Mouse (Mus musculus) urinary bladder, adult 18-20 months (tissue): ENCODE results near the gene Myo1a.
"Not testable (repeated sequence)": the region's sequence is repeated elsewhere in the genome, so short reads cannot be mapped to it uniquely, and the experiment has no call there.

ENCODE experiments used
- DNase-seq, 2 experiments: peaks; one replicate each; pipeline ENCODE4 v3.0.0; 2022; ENCODE audit warnings: low spot score in 2 of 2, mixed read lengths in 2 of 2

The Myo1a gene

DNA sequence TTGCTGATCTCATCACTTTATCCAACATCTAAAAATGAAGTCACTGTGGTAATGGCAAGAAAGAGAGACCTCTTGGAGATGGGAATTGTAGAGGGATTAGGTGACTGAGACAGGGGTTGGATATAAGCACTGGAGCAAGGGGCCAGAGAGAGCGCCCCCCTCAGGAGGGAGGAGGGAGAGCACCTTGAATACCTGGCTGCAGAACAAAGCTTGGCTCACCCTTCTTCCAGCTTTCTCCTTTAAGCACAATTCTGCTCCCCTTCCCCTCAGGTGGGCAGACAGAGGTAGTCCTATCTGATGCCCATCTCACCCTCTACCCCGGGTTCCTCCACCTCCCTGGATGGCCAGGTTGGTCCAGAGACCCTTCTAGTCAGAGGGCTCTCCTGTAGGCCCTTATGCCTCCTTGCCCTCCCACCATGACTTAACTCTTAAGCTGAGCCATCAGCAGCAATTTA lies at the start of gene Myo1a:
Gene Myo1a (plus strand): TSS at position 405 of the 455 bp plus-strand sequence.
- DNase-seq: no peak

DNA sequence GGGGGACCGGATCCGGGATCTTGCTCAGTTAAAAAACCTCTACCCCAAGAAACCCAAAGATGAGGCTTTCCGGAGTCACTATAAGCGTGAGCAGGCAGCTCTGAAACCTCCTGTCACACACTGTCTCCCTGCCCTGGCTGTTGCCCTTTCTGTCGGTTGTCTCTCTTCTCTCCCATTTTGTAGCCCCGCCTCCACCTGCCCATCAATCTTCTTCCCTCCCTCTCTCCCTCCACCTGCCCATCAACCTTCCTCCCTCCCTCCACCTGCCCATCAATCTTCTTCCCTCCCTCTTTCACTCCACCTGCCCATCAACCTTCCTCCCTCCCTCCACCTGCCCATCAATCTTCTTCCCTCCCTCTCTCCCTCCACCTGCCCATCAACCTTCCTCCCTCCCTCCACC lies 47.4 kb upstream of the Myo1a start:
- DNase-seq: not testable (repeated sequence)

DNA sequence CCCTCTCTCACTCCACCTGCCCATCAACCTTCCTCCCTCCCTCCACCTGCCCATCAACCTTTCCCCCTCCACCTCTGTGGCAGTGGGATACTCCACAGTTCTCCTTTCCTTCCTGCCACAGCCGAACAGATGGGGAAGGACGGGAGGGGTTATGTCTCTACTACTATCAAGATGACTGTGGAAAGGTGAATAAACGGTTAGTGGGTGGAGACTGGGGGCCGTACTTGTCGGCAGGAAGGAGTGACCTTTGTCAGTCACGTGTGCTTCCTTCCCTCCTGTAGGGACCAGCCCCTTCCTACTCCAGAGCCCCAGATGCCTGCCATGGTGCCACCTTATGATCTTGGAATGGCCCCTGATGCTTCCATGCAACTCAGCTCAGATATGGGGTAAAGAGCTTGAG lies 46.9 kb upstream of the Myo1a start:
- DNase-seq: no peak

DNA sequence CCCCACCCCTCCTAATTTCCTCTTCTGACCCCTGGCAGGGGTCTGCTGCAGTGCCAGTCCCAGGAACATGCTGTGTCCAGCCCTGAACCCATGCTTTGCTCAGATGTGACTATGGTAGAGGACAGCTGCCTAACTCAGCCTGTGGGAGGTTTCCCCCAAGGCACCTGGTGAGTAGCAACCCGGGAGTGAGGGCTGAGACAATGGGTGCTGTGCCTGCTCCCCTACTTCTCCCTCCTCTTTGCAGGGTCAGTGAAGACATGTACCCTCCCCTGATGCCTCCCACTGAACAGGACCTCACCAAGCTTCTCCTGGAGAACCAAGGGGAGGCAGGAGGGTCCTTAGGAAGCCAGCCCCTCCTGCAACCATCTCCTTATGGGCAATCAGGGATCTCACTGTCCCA lies 45.4 kb upstream of the Myo1a start:
- DNase-seq: no peak

DNA sequence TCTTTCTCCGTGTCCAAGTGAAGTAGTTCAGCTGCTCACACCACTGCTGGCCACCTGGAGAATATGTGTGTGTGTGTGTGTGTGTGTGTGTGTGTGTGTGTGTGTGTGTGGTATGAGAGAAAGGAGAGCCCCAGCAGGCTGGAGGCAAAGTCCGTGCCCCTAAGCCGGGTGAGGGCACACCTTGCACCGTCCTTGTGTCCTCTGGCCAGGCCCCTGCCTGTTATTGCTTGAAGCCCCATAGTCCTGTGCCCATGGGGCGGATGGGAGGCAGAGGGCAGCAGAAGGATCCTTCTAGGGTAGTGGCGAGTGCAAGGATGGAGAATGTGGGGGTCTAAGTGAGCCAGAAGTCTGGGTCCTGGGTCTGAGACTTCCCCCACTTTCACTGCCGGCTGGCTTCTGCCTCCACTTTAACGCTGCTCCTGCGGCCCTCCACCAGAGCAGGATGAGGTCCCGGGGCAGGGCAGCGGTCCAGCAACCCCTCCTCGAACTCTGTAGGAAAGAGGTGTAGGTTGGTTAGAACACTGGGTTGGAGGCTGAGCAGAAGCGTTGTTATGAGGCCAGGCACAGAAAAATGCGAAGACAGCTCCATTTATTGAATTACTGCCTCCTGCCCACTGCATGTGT lies 43.6 kb upstream of the Myo1a start:
- DNase-seq: no peak

DNA sequence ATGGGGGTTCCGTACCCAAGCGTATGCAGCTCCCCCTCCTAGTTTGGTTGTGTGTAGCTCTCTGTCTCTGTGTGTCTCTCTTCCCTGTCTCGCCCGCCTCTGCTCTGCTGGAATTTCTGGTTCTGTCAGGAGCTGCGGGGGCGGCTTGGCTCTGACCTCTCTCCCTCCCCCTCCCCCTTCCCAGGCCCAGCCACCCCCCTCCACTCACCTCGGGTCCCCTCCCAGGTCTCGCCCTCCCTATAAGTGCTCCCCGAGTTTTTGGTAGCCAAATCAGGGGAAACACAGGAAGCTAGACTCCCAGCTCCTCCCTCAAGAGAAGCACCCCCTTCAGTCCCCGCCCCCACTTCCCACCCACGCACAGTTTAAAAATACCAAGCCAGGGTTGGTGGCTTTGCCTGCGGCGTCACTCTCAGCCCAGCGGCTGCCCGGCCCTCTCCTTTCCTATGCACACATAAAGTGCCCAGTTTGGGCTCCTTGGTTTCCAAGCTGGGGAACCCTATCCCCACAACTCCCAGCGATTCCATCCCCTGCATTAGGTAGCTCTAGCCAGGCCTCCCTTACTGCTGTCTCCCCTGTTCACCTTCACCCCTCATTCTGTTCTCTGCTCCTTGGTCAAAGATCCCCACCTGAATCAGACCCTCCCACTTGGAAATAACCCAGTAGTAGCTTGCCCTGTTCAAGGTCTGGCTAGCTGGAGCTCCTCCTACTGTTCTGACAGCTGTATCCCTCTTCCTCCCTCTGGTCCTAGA lies 42.9 kb upstream of the Myo1a start:
- DNase-seq: peak; percentile 38 to 60

DNA sequence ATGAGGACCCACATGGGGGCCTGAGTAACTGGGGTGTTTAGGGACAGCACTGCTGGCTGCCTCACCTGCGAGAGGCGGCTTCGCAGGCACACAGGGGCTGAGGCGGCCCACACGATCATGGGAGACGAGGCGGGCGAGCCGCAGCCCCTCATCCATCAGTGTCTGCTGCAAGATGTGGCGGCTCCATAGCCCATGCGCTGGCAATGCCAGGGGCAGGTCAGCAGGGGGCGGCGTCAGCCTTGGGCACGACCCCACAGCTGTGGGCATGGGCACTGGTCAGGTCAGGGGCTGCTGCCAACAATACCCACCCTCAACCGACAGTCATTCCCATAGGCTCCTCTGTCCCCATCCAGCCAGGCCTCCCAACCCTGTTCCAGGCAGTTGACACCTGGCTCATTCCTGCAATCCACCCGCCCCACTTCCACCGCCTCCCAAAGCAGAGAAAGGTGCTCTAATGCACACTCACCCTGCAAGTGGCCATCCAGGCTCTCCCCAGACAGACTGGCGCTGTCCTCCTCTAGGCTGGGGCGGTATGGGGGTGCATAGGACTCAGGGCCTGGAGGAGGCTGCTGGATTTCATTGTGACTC lies 42.2 kb upstream of the Myo1a start:
- DNase-seq: no peak

DNA sequence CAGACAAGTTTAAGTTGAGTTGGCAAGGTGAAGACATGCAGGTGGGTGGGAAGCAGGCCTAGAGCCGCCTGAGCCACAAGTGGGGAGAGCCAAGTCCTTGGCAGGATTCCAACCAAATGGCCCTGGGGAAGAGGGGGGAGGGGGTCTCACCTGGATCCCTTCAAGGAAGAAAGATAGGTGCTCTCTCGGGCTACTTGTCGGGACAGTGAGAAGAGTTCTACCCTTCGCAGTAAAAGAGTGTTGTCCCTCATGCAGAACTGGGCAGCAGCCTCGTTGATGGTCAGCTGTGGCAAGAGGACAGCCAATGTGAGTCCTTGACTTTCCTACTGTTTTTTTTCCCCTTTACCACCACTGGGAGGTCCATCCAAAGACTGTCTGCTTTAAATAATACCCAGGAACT lies 41.4 kb upstream of the Myo1a start:
- no peak for DNase-seq

DNA sequence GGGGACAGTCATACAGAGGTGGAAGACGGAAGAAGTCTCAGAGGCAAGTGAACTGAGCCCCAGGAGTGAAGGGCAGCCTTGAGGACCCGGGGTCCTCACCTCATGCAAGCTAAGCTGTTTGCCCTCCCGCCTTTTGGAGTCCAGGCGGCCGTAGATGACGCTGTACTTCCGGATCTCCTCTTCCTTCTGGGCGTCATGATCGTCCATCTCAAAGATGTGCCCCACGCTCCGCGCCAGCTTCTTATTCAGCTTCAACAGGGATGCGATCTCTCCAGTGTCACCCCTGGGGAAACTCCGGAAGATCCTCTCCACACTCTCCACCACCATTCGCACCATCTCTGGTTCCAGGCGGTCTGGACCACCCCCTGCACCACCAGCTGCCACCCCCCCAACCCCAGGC lies 40.8 kb upstream of the Myo1a start:
- no peak for DNase-seq

DNA sequence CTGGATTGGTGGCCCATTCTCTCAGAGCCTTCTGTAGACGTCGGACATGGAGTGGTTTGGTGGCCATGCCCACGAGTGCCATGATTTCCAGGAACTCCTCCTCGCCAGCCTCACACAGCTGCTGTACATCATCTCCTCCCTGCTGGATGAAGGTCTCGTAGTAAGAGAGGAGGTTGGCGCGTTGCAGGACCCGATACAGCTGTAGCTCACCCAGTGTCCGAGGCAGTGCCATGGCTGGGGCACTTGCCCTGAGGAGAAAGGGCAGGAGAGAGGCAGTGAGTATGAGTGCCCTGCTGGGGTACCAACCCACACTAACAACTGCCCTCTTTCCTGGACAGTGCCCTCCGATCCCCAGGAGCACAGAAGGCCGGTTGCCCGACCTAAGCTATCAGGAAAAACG lies 40.1 kb upstream of the Myo1a start:
- DNase-seq: no peak

DNA sequence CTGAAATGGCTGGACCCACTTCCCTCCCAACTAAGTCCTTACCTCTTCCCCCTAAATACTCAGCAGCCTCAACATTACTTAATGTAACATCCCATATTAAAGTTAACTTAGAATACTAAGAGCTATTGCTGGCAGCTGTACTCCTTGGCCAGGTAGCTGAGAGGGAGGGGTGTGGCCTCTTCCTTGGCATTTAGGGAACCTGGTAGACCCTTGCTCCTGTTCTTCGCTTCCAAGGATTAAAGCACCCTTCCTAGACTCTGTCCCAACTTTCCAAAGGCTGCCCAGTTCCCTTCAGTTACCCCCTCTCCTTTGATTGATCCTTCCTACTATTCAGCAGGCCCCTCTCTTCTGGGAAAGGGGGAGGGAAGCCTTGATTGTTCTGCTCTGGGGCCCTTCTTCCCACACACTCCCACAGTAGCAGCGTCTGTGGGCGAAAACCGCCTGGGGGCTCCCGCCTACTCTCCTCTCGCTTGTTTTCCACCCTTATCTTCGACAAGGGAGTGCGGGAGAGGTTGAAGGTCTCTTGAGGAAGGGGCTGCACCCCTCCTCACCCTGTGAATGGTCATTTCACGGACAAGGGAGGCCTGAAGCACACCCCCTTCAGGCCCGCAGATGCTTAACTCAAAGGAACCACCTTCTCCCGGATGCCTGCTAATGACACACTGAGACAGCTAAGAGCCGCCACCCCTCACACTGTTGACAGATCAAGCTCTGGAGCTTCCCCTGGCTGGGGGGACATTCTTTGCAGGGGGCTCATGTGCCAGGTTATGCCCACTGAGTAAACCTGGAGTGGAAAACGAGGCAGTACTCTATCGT lies 39.4 kb upstream of the Myo1a start:
- no peak for DNase-seq

DNA sequence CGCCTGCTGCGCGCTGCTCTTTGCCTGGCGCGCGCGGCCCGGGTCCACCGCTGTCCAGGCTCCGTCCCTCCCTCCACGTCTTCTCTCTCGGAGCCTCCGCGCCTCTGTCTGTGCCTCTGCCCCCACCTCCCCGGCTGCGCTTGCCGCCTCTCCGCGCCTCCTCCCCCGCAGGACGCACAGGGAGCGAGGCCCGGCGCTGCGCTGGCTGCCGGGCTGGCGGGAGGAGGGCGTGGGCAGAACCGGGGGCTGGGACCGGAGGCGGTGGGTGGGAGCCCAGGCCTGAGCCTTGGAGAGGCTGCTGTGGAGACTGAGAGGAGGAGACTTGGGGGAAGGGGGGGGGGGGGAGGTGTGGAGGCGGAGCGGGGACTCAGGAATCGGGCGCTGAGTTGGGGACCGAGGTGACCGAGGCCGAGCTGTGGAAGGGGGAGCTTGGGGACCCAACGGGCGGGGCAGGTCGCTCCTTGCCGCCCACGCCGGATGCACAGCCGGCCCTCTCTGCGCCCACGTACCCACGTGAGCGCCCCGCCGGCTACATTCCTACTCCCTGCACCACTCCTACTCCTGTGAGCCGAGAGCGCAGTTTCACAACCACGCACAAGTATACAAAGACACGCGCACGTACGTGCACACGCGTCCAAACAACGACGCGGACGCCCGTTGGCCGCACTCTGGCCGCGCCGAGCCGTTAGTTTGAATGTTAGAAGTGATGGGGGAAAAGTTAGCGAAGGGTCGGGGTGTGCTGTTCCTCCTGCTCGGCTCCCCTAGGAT lies 38.3 kb upstream of the Myo1a start, which contains the start of gene Nemp1:
Gene Nemp1 (plus strand): TSS at position 401 of the 768 bp plus-strand sequence.
- peak; percentile 70 to 87 for DNase-seq

DNA sequence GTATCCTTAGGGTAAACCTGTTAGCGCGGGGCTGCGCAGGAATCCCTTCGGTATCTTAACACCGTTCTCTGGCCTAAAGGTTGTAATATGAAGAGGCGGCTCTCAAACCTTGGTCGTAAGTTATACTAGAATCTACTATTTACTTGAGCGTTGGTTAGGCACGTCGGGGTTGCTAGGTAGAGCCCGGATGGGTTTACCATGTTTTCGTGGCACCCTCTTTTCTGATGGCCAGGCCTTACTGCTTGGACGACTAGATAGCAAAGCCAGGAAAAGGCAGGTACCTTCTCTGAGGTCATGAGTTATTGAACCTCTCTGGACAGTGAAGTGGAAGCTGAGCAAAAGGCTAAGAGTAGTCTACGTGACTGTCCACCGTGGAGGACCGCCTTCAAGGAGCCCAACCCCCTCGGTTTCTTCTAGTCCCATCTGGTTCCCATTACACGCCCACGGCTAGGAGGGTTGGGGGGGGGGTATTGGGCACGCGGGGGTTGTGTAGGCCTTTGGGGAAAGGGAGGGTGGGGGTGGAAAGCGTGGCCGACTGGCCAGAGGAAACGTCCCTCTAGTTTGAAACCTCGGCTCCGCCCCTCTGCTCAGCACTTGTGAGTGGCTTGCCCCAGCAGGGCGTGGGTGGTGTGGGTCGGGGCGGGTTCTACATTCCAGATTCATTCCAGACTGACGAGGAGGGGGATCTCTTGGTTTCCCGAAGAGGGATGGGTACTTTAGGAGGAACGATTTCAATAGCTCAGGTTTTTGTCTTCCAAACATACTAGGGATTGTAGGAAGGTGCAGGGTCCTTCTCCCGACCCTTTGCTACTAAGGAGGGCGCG lies 37.5 kb upstream of the Myo1a start:
- DNase-seq: peak; percentile 67 to 87

DNA sequence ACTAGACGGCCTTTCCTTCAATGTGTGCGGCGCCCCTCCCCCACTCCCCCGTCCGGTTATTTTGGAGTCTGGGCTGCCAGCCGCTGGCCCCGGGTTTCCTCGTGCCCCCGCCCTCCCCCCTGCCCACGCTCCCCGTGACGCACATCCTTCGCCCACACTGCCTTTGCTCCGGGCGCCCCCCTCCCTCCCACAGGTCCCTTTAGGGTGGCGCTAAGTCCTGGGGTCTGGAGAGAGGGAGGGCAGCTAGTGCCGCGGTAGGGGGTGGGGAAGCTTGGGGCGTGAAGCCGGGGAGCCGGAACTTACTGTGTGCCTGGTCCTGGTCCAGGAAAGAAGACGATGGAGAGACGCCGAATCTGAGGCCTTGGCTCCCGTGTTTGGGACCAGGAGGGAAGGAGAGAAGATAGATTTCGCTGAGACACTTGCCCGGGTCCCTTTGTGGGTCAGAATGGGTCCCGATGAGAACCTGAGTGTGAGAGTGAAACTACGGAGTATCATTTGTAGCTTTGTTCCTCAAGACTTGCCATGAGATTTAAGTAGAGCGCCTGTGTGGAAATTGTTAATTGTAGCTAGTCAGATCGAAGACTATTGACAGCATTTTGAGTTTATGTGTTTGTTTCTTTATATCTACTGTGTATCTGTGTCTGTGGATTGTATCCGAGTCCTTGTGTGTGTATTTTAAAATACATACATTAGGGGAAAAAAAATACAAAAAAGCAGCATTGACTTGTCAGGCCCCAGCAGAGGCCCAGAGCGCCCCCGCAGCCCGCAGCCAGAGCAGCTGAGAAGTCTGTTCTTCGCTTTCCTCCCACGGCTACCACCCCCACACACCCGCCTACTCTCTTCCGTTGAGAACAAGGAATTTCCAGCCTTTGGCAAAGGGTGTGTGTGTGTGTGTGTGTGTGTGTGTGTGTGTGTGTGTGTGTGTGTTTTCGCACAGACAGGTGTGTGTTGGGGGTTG lies 36.6 kb upstream of the Myo1a start, which contains the start of gene Nab2:
Gene Nab2 (minus strand): TSS at position 476 of the 958 bp plus-strand sequence.
- DNase-seq: peak; percentile 66 to 70

DNA sequence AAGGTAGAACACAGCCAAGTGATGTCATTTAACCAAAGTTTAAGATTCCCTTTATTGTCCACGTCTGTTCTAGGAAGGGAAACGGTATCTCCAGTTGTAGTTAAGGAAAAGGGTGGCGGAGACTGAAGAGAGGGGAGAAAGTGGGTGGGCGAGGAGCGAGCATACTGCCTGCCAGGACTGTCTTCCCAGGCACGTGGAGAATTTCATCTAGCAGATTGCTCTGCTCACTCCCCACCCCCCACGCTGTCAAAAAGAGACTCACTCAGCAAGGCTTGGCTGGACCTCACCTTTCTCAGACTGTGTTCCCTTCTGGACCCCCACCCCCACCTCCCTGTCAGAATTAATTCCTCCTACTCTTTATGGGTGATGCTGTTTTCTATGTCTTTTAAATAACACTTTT lies 35.8 kb upstream of the Myo1a start:
- DNase-seq: no peak

DNA sequence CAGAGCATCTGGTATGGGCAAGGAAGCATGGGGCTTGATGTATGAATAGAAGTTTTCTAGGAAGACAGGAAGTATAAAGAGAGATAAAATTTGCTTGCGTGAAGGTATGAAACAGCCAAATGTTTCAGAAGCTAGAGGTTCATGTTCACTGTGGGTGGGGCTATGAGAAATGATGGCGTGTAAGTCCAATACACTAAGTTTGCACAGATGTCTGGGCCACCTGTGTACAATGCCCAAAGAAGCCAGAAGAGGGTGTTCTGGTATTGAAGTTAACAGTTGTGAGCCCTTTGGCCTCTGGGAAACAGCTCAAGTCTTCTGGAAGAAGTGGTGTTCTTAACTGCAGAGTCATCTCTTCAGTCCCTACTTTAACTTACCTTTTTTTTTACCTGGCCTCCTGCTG lies 34.8 kb upstream of the Myo1a start:
- no peak for DNase-seq

DNA sequence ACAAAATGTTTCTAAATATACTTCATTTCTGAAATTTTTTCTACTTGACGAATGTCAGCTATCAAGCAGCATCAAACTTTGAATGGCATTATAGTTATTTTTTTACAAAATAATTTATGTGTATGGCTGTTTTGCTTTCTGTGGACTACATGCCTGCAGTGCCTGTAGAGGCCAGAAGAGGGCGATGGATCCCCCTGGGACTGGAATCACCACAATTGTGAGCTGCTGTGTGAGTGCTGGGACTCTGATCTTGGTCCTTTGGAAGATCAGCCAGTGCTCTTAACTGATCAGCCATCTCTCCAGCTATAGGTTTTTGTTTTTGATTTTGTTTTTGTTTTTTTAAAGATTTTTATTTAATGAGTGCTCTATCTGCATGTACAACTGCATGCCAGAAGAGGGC lies 33.7 kb upstream of the Myo1a start:
- no peak for DNase-seq

DNA sequence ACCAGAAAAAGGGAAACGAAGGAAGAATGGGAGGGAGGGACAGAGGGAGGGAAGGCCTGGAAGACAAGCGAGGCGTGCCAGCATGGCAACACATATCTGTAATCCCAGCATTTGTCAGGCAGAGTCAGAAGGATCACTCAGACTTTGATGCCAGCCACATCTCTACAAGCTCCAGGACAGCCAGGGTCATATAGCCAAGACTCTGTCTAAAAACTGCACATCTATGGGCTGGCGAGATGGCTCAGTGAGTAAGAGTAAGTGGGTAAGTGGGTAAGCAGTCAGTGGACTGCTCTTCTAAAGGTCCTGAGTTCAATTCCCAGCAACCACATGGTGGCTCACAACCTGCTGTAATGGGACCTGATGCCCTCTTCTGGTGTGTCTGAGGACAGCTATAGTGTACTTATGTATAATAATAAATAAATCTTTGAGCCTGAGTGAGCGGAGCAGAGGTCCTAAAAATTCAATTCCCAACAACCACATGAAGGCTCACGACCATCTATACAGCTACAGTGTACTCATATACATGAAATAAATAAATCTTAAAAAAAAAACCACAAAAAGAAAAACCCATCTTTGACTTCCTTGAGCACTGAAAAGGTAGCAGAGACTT lies 30.8 kb upstream of the Myo1a start:
- DNase-seq: no peak
